Mouse (Mus musculus): Measurements from ENCODE around the gene Tssk6.

The Tssk6 gene

DNA sequence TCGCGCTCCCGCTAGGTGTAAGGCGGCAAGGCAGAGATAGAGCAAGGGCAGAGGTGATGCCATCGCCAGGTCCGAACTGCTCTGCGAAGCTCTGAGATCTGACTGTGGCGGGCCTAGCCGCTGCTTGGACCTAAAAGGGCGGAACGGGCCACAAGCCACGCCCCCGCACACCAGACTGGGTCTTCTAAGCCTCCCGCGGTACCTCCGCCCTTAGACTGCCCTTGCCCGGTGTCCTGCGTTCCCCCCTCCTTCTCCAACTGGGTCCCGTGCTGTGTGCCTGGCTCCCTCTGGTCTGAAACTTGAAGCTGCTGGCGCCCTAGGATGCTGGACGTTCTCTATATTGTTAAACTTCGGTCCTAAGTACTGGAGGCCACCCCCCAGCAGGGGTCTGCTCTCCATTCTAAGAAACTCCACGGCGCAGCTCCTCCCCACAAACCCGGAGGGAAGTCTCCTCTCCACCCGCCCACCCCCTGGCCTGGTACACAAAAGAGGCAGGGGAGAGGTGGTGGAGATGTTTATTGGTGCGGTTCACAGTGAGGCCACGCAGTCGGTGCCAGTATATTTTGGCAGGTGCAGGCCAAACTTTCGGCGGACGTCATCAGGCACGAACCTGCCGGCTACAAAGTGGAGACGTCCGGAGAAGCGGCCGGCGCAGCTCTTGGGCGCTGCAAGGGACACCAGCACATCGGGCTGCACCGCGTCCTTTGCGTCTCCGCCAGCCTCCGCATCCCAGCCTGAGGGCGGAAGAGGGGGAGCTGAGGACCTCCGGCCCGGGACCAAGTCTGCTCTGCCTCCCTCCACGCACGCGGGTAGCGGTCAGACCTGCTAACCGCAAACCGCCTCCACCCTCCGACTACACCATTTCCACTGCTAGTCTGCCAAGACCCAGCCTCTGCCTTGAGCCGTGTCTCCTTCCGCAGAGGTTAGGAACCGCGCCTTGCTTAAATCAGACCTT is 14.4 kb upstream of the Tssk6 start, which contains the start of gene Cilp2:
Gene Cilp2, minus strand, starts transcription at position 399 of the 955 bp plus-strand sequence.
- peak; percentile 54 for DNase-seq

DNA sequence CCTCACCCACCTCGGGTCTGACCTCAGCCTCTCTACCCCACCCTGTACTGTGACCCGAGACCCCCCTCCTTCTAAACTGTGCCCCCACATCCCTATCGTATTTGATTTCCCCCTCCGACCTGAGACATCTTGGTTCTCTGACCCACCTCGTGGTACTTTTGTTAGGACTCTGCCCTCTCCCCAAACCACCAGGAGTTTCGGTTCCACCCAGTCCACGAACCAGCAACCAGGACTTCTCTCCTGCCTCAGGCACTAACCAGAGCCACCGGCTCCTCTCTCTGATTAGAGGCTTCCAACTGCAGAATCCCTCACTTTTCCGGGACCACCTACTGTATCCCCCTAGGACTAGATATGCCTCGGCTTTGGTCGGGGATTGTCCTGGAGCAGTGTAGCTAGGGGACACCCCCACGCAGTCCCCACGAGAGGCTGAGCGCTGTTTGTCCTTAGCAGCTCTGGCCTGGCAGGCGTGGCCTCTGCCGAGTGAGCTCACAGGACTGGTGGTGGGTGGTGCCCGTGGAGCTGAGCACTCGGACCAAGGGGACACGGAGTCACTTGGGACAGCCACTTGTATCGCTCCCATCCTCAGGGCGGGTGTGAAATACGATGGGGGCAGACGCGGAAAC is 13.6 kb upstream of the Tssk6 start:
- DNase-seq: peak; percentile 24

DNA sequence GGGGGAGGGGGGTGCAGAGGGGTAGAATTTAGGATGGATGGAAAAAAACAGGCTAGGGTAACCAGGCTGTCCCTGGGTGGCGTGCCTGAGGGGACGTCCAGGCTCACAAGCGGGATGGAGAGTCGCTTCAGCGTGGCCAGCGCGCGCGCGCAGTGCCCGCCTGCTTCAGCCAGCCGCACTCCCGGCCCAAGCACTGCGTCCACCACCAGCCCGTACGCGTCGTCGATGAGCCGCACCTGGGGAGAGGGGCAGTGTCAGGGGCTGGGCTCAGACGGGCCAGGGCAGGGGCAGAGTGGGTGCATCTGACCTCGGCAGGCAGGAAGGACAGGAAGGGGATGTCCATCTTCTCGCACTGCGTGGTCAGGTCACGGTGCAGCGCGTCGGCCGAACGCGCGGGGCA is 13.1 kb upstream of the Tssk6 start:
- DNase-seq: no peak

DNA sequence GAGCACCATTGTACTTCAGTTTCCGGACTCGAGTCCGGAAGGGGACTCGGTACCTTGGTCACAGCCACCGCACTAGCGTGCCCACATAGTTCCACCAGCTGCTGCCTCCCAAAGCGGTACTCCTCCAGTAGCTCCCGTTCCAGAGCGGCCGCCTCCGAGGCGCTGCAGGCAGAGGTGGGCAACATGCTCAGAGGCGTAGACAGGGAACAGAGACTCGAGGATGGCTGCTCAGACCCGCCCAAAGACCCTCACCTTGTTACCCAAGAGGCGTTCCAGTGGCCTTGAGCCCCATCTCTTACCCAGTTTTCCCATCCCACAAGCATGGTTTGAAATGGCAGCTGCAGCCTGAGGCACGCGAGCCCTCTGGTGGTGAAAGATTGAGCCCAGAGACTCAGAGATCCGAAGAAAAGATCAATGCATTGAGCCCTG is 11.2 kb upstream of the Tssk6 start:
- DNase-seq: peak; percentile 46

DNA sequence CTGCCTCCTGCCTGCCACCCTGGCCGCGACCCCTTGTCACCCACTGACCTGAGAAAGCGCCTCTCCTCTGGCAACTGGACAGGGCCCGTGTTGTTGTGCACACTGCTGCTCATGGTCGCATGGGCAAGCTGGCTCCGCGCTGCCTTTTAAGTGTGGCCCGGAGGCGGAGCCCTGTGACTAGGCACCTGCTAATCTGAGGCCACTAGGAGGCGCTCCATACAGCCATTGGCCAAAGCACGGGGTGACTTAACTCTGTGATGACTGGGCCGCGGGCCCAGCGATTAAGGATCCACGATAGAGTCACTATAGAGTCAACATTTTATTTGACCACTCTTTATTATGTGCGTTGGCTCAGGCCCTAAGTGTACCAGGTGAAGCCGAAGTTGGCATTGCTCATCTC is 8.1 kb upstream of the Tssk6 start:
- DNase-seq: peak; percentile 52

DNA sequence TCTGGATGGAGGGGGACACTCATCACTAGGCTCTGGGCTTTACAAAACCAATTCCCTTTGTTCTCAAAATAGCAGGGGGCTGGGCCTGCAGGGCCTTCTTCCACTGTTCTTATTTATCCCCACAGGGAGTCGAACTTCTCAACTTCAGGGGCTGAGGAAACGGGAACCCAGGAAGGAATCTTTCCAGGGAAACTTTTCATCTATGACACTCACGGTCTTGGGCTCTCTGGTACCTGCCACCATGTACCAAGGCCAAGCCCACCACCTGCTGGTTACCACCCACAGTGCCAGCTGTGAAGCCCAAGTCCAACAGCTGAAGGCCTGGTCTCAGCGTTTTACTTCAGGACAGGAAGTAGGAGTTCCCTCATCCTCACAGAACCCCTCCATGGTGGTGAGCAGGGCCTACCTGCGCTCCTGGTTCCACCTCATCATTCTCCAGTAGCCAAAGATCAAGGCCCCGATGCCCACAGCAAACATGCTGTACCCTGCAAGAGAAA is 7.1 kb upstream of the Tssk6 start:
- no peak for DNase-seq

DNA sequence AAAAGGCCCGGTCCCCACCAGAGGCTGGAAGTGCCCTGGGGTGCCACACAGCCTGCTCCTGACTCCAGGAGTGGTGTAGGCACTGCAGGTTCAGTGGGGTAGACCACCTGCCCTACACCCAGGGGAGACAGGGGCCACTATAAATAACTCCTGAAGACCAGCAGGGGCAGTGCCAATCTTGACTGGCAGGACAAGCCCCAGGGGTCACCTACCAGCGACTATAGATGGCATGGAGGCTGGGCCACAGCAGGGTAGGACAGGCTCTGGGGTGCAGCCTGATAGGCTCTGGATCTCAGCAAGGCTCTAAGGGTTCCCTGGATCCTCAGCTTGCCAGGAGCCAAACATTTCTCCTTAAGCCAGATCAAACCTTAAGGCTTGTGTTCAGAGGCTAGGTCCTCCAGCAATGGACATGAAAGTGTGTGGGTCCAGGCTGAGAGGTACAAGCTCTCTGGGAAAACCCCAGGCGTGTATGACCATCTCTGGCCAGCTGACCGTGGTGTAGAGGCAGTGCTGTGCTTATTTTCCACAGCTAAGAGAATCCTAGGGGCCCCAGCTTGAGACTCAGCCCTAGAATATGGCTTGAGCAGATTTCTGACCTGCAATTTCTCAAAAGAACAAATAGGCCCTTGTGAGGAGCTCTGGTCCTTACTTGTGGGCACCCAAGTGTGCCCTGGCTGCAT is 6.1 kb upstream of the Tssk6 start:
- DNase-seq: no peak

DNA sequence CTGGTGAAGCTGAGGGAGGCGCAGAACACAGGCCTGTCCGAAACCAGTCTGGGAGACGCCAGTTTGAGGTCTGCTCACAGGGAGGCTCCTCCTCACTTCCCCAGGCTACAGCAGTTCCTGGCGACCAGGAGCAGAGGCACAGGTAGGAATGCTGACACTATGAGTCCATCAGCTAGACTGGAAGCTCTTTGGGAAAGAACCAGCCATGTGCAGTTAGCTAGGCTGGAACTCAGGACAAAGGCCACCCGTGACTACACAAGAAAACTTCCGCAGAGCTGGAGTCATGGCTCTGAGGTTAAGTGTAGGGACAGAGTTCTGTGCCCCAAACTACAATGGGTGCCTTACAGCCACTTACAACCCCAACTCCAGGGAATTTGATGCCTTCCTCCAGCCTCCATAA is 4.1 kb upstream of the Tssk6 start:
- no peak for DNase-seq

DNA sequence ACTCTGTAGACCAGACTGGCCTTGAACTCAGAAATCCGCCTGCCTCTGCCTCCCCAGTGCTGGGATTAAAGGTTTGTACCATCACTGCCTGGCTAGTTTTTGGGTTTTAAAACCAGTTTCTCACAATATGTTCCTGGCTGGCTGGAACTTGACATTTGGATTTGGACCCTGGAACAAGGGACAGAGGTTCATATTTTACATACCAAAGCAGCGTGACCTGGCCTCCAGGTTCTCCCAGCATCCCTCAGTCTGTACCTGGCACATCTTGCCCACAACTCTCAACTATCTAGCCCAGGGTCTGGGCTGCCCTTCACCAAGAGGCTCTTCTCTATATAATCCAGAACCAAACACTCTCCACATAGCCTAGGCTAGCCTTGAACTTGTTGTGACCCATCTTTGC is 2.1 kb upstream of the Tssk6 start:
- DNase-seq: no peak

DNA sequence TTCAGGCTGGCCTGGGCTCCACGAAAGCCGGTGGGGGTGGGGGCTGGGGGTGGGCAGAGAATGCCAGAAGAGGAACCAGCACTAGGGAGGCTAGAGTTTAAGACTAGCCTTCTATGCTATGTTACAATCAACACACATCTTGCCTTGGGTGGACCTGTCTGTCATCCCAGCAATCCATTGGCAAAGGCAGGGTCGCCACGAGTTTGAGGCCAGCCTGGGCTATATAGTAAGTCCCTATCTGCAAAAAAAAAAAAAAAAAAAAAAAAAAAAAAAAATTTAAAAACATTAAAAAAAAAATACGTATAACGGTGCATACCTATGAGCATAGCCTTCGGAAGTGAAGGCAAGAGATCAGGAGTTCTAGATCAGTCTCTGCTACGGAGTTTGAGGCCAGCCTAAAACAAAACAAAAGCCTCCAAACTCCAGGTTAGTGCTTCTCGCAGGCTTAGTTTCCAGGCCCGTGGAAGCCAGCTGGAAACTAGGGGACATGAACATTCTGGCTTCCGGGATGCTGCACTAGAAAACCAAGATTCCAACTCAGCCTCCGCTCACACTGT is 1.0 kb upstream of the Tssk6 start:
- DNase-seq: peak; percentile 39

DNA sequence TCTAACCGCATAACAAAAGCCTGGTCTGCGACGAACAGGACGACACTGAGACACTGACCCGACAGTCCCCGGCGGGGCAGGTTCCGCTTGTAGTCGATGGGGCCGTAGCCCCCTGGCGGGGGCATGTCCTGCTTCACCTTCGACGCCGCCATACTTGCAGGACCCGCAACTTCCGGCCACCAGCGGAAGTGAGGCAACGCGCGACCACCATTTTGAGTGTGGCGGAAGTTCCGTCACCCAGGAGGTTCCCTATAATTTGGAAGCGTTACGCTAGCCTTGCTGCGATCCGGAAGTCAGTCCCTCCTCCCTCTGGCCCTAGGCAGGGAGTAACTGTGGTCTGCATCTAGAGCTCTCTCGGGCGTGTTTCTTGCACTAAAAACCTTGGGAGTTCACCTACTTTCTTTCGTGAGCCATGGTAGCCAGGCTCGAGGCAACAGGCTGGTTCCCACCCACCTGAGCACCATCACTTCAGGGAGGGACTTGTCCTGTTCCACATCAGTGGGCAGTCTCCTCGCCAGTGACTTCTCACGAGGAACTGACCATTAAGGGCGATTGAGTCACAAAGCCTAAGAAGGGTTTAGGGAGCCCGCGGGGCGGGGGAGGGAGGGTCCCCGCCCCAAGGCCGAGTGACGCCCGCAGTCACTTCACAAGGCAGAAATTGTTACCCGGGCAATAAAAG is 361 bp upstream of the Tssk6 start:
- DNase-seq: peak; percentile 99

DNA sequence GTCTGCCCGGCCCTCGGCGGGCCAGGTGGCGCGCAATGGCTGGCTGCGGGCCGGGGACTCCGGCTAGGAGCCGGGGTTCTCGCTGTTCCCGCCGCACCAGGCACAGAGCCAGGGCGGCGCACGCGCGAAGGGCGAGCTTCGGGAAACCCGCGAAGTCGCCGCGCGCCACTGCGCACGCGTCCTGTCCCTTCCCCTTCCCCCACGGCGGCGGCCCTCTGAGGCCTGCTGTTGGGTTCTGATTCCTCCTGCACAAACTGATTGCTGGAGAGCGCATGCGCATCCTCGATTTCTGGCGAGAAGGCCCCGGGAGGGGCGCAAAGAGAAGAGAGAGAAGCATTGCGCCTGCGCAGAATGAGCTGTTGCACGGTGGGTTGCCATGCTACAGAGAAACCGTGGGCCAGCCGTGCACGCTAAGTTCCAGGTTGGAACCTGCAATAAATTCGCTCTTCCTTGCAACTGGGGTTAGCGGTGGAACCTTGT is 1.1 kb downstream of the Tssk6 start:
- peak; percentile 97 for DNase-seq

DNA sequence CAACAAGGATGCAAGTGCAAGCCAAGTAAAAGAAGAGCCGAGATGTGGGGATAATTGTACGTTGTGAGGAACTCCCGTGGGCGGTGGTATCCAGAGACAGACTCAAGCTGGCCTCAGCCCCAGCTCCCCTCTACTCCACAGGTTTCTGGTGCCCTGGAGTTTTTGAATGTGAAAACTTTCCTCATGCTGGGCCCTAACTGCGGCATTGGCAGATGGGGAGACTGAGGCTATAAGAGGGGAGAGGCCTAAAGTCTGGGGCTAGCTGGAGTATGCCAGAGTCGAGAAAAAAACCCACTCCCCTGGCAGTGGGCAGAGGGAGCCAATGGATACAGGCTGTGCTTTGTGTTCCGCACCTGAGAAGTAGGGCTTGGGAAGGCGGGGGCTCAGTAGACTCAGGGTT is 2.1 kb downstream of the Tssk6 start:
- DNase-seq: no peak

DNA sequence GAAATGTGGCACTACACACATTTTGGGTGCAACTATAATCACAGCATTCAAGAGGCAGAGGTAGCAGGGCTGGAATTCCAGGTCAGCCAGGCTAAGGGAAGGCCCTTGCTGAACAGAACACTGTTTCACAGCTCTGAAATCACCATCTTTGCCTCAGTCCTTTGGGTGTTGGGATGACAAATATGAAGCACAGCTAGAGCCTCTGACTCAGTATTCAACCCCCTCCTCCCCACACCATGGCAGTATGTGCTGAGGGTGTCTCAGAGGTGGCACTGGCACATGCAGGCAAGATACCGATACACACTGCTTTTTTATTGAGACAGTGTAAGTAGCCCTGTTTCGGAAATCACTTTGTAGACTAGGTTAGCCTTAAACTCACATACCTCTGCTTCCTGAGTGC is 4.3 kb downstream of the Tssk6 start:
- DNase-seq: no peak

DNA sequence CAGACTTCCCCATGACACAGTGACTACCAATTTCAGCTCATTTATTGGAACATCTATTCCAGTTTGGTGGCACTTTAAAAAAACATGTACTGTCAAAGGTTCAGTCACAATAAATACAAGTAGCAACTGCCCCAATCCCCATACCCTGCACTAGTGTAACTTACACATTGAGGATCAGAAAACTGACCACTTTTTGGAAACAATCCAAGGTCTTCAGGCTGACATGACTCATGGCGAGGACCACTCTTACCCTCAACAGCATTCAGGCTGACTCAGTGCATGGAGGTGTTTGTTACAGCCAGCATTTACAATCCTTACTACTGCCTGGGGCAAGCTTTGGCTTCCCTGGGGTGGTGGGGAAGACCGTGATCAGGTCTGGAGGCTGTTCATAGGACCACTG is 5.1 kb downstream of the Tssk6 start:
- DNase-seq: no peak

DNA sequence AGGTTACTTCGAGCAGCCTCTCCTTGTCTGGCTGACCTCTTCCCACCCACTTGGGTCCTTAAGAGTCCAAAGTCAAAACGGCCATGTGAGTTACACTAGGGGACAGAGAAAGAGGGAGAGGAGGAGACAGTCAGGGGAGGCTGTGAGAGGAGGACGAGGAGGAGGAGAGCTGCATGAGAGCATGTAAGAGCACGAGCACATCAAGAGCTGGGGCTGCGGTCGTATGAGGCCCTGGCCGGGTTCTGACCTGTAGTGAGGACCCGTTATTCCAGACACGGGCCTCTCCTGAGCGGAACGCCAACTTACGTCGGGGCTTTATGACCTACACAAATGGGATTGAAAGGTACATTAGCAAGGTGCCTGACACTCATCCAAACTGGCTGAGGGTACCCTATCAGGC is 9.9 kb downstream of the Tssk6 start:
- no peak for DNase-seq

DNA sequence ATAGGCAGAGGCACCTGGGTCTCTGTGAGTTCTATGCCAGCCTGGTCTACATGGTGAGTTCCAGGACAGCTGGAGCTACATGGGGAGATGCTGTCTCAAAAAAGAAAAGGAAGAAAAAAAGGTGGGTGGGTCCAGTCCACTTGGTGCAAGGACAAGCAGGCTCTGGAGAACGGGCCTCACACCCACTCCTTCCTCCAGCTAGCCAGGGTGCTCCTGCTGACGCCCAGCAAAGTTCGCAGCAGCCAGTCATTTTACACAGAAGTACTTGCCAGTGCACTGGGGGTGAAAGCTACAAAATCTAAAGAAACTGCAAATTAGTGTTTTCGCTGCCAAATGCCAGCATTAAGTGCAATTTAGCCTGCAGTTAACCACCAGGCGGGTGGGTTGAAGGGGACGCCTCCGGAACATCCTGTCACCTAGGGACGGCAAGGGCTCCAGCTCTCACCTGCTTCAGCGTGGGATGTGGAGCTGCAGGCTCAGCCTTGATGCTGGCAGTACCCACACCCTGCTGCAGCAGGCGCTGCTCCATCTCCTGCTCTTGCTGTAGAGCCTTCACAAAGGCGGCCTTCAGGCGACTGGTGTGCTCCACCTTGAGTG is 10.6 kb downstream of the Tssk6 start:
- DNase-seq: no peak

DNA sequence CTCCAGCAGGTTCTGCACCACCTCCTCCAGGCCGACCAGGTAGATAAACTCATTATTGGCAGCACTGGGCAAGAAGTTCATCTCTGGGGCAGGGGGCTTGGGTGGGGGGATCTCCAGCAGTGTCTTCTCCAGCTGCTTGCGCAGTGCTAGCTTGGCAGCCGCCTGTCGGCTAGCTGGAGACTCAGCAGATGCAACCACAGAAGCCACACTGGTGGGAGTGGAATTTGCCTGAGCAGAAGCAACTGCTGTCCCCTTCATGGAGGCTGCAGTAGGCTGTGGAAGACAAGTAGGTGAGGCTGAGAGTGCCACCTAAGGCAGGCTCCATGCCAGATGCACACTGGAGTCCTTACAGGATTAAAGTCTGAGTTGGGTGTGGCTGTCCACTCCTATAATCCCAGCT is 12.5 kb downstream of the Tssk6 start:
- no peak for DNase-seq

DNA sequence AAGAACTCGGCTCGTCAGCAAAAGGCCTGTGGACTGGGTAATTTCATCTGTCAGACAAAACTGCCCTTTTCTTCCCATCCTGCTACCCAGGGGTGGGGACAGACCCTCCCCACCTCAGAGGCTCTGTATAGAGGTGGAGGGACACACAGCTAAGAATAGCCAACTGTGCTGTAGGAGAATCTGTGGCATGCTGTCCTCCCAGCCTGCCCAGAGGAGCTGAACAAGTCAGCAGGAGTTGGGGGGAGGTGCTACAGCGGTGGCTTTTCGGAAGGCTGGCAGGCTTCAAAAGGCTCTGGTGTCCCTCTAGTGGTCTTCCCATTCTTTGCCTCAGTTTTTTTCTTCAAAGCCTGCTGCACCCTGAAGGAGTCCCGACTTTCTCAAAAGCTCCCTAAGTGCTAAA is 13.8 kb downstream of the Tssk6 start:
- no peak for DNase-seq

DNA sequence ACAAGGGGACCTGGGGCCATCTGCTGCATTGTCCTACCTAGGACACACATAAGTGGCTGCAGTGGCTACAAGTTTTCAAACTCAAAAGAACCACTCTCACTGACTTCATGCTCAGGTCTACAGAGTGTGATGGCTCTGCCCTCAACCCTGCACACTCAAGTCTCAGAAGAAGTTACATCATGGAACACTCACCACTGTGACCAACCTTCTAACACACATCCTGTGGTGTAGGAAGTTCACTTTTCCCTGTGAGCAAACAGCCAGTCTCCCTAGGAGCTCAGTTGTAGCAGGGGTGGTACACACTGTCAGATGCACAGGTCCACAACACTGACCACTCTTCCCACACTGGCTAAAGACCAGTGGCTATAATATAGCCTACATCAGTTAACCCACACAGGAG is 16.5 kb downstream of the Tssk6 start:
- DNase-seq: no peak

DNA sequence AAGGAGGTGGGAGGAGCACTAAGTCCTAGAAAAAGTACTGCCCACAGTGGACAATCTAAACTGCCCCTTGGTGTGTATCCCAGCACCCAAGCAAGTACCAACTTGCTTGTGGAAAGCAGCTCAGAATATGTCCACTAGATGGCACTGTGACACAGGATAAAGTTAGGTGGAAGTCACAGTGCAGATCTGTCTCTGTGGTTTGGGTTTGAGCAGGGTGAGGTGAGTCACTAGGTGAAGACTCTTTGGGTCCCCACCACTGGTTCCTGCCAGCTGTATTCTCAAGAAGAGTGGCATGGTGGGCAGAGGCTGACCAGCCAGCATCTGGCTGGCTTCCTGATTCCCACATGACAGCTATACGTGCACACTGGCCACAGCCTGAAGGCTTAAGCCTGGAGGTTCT is 17.0 kb downstream of the Tssk6 start:
- DNase-seq: peak; percentile 78
